Mouse (Mus musculus) olfactory bulb, adult 2 months (tissue): ENCODE data around the gene Tubgcp5.

Source experiments
- CTCF ChIP-seq: fragments of 200-500 bp; IDR thresholded peaks from 2 replicates; pipeline ENCODE4 v1.5.1; 2012; ENCODE audit warnings: low read depth, mild to moderate bottlenecking, low read length, moderate library complexity; ENCODE audit not compliant: insufficient read depth
- POLR2A ChIP-seq: fragments of 200-500 bp; IDR thresholded peaks from 2 replicates; pipeline ENCODE4 v1.6.1; 2012; ENCODE audit warnings: mild to moderate bottlenecking, low read depth, low read length, moderate library complexity; ENCODE audit not compliant: insufficient read depth

- TF ChIP-seq POLR2A (no peak), CTCF (no peak)
These were observed 58.8 kb downstream of the Tubgcp5 start for GRCm38 (mm10) chr7:55852787-55853186.
